Mouse (Mus musculus): ENCODE measurements around the gene Sirt6. TPM values are rescaled to one million over a fixed set of nuclear protein-coding genes. Genes with fewer than 3 reads are reported as not detected.

Sirt6 gene
- total and polyA plus RNA-seq, 3 experiments: 6.0 to 136 (median 61.0) TPM

GRCm38 (mm10) chr10:81575695-81576094, 51.9 kb downstream of the Sirt6 start:
- DNase-seq (ENCODE audit: low spot score): no peak
- peaks cover 87% of the 10 kb centered on the region for H3K27me3 ChIP-seq (ENCODE audit: insufficient read depth, low read length)
- TF ChIP-seq TAL1 (conservative IDR thresholded peaks at IDR 0.05; ENCODE audit: low read depth, low read length): no peak

GRCm38 (mm10) chr10:81575208-81575631, 52.4 kb downstream of the Sirt6 start:
- no peaks in the 10 kb centered on the region for H3K9me3 ChIP-seq (replicated peaks)
- H3K27me3 ChIP-seq (ENCODE audit: insufficient read depth, low read length): peaks cover 82% of the 10 kb centered on the region
- H3K4me3 ChIP-seq (ENCODE audit: low read depth, low read length): peak overlapping the region; percentile 67; the same call in 1 of the 2 replicates
- ATAC-seq (ENCODE audit: extremely low read depth, insufficient number of reproducible peaks, low FRiP score, poor library complexity, severe bottlenecking): no peak
- TF ChIP-seq GATA1 (IDR thresholded peaks at IDR 0.05; ENCODE audit: borderline replicate concordance, low read length) (no peak), POLR2AphosphoS5 (IDR thresholded peaks at IDR 0.05; ENCODE audit: insufficient replicate concordance, low read depth, low read length) (no peak), CTCF (IDR thresholded peaks at IDR 0.05; ENCODE audit: low read depth, low read length) (no peak), TAL1 (conservative IDR thresholded peaks at IDR 0.05; ENCODE audit: low read depth, low read length) (no peak), GATA2 (IDR thresholded peaks at IDR 0.05; ENCODE audit: borderline replicate concordance, low read depth, low read length) (no peak)
- DNase-seq (ENCODE audit: low spot score): peak; percentile 37
- H3K4me1 ChIP-seq (ENCODE audit: insufficient read depth, low read depth, low read length): peaks cover 59% of the 10 kb centered on the region
- H3K36me3 ChIP-seq (replicated peaks): no peaks in the 10 kb centered on the region

More at GRCm38 (mm10) chr10:81575695-81576094, 51.9 kb downstream of the Sirt6 start:
- Histone ChIP-seq H3K36me3 (replicated peaks) (no peaks in the 10 kb centered on the region), H3K4me3 (ENCODE audit: low read depth, low read length) (peak overlapping the region; percentile 67; the same call in 1 of the 2 replicates), H3K9me3 (replicated peaks) (no peaks in the 10 kb centered on the region), H3K4me1 (ENCODE audit: insufficient read depth, low read depth, low read length) (peaks cover 54% of the 10 kb centered on the region)
- ATAC-seq (ENCODE audit: extremely low read depth, insufficient number of reproducible peaks, low FRiP score, poor library complexity, severe bottlenecking): no peak

DNA sequence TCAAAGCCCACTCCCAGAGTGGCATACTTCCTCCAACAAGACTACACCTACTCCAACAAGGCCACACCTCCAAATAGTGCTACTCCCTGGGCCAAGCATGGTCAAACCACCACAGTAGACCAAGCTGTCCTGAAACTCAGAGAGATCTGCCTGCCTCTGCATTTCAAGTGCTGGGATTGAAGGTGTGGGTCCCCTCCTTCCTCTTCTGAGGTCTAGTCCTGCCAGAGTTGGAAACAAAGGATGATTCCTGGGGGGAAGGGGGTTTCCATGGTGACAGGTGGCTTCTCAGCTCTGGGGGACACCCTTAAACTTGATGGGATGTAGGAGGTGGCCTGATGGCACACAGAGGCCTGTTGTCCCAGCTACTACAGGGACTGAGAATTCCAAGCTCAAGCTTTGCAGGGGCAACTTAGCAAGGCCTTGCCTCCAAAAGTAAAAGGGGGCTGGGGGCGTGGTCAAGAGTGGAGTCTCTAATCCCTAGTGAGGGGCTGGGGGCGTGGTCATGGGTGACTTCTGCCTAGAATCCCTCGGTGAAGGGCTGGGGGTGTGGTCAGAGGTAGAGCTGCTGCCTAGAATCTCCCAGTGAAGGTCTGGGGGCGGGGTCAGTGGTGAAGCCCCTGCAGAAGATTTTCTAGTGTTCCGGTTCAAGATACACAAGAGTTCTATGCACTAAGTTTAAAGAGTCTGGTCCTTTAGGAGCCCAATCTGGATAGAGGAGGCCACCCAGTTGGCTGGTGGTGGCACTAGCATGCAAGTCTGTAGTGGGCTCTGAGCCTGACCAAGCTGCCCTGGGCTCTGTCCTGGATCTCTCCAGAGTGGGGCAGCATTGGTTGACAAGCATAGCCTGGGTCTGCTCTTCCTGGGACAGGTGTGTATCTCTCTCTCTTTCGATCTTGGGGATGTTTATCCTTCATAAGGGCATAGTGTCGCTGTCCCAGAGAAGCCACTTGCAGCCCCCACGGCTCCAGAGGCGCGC, 53.2 kb downstream of the Sirt6 start, which contains the start of gene Tle2:
Tle2 (plus strand) TSS at position 481 of the 976 bp plus-strand sequence.
- TF ChIP-seq GATA1 (IDR thresholded peaks at IDR 0.05; ENCODE audit: borderline replicate concordance, low read length) (no peak), POLR2AphosphoS5 (IDR thresholded peaks at IDR 0.05; ENCODE audit: insufficient replicate concordance, low read depth, low read length) (no peak), GATA2 (IDR thresholded peaks at IDR 0.05; ENCODE audit: borderline replicate concordance, low read depth, low read length) (no peak), TAL1 (conservative IDR thresholded peaks at IDR 0.05; ENCODE audit: low read depth, low read length) (no peak), CTCF (IDR thresholded peaks at IDR 0.05; ENCODE audit: low read depth, low read length) (no peak)
- H3K27me3 ChIP-seq (ENCODE audit: insufficient read depth, low read length): peaks cover 78% of the 10 kb centered on the region
- DNase-seq (ENCODE audit: low spot score) (no peak), ATAC-seq (ENCODE audit: extremely low read depth, insufficient number of reproducible peaks, low FRiP score, poor library complexity, severe bottlenecking) (no peak)
- H3K4me3 ChIP-seq (ENCODE audit: low read depth, low read length): peak within 1 kb of the TSS; percentile 67; the same call in 1 of the 2 replicates
- no peaks in the 10 kb centered on the region for H3K36me3 ChIP-seq (replicated peaks)
- H3K9me3 ChIP-seq (replicated peaks): no peaks in the 10 kb centered on the region
- H3K4me1 ChIP-seq (ENCODE audit: insufficient read depth, low read depth, low read length): peaks cover 67% of the 10 kb centered on the region

GRCm38 (mm10) chr10:81572975-81573374, 54.6 kb downstream of the Sirt6 start:
- ATAC-seq (ENCODE audit: extremely low read depth, insufficient number of reproducible peaks, low FRiP score, poor library complexity, severe bottlenecking) (no peak), DNase-seq (ENCODE audit: low spot score) (no peak)
- Histone ChIP-seq H3K36me3 (replicated peaks) (no peaks in the 10 kb centered on the region), H3K4me3 (ENCODE audit: low read depth, low read length) (no peak overlapping the region), H3K9me3 (replicated peaks) (no peaks in the 10 kb centered on the region), H3K4me1 (ENCODE audit: insufficient read depth, low read depth, low read length) (peaks cover 81% of the 10 kb centered on the region), H3K27me3 (ENCODE audit: insufficient read depth, low read length) (peaks cover 64% of the 10 kb centered on the region)
- TF ChIP-seq TAL1 (conservative IDR thresholded peaks at IDR 0.05; ENCODE audit: low read depth, low read length) (no peak), POLR2AphosphoS5 (IDR thresholded peaks at IDR 0.05; ENCODE audit: insufficient replicate concordance, low read depth, low read length) (no peak), GATA1 (IDR thresholded peaks at IDR 0.05; ENCODE audit: borderline replicate concordance, low read length) (no peak), GATA2 (IDR thresholded peaks at IDR 0.05; ENCODE audit: borderline replicate concordance, low read depth, low read length) (no peak), CTCF (IDR thresholded peaks at IDR 0.05; ENCODE audit: low read depth, low read length) (no peak)

DNA sequence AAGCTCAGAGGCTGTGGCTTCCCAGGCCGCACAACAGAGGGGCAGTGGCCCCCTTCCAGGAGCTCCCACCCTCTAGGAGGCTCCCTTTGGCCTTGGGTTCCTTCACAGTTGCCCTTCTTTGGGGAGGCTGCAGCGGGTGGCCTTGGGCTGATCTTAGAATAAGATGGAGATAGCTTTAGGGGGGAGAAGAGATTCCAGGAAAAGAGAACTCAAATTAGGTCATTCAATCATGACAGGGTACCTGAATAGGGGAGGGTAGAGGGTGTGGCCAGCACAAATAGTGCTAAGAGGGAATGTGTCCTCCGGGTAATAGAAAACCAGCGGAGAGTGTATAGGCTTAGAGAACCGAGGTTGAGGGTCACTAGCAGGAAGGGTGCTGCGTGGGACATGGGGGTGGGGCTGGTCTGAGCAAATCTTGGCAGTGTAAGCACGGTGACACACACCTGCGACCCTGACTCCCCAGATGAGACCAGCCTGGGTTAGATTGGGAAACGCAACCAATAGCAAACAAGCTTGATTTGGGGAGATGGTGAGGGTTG, 55.4 kb downstream of the Sirt6 start:
- no peak for TF ChIP-seq CTCF (IDR thresholded peaks at IDR 0.05; ENCODE audit: low read depth, low read length)
- no peak for TF ChIP-seq TAL1 (conservative IDR thresholded peaks at IDR 0.05; ENCODE audit: low read depth, low read length)
- TF ChIP-seq GATA1 (IDR thresholded peaks at IDR 0.05; ENCODE audit: borderline replicate concordance, low read length): no peak
- no peak for TF ChIP-seq GATA2 (IDR thresholded peaks at IDR 0.05; ENCODE audit: borderline replicate concordance, low read depth, low read length)
- TF ChIP-seq POLR2AphosphoS5 (IDR thresholded peaks at IDR 0.05; ENCODE audit: insufficient replicate concordance, low read depth, low read length): no peak
- peaks cover 6% of the 10 kb centered on the region for H3K36me3 ChIP-seq (replicated peaks)
- H3K9me3 ChIP-seq (replicated peaks): no peaks in the 10 kb centered on the region
- peaks cover 85% of the 10 kb centered on the region for H3K4me1 ChIP-seq (ENCODE audit: insufficient read depth, low read depth, low read length)
- DNase-seq (ENCODE audit: low spot score): no peak
- ATAC-seq (ENCODE audit: extremely low read depth, insufficient number of reproducible peaks, low FRiP score, poor library complexity, severe bottlenecking): no peak
- H3K4me3 ChIP-seq (ENCODE audit: low read depth, low read length): peak overlapping the region; percentile 72; the same call in 1 of the 2 replicates
- peaks cover 57% of the 10 kb centered on the region for H3K27me3 ChIP-seq (ENCODE audit: insufficient read depth, low read length)

Other genes with a start within 250 kb of the Sirt6 start
Only the 20 nearest of the 21 such genes appear.
- gene Dohh, start 243.4 kb downstream of the Sirt6 start, total RNA-seq (2014; fragmentation: Nextera tagmentation): 9.6 and 11.9 TPM in 2 replicates
- gene Dohh, start 243.4 kb downstream of the Sirt6 start, total RNA-seq (2017): 60.4 and 69.7 TPM in 2 replicates
- gene Dohh, start 243.4 kb downstream of the Sirt6 start, polyA plus RNA-seq (2012): 186 and 220 TPM in 2 replicates
- 1.1 TPM in 1 of 2 replicates, not detected in the other for gene Gm48551, start 243.3 kb downstream of the Sirt6 start, total RNA-seq (2014; fragmentation: Nextera tagmentation)
- gene Gm48551, start 243.3 kb downstream of the Sirt6 start, total RNA-seq (2017): 2.6 and 4.1 TPM in 2 replicates
- gene Gm48551, start 243.3 kb downstream of the Sirt6 start, polyA plus RNA-seq (2012): 0.72 and 1.3 TPM in 2 replicates
- 1.2 and 3.1 TPM in 2 replicates for gene Gm48552, start 238.8 kb downstream of the Sirt6 start, total RNA-seq (2014; fragmentation: Nextera tagmentation)
- gene Gm48552, start 238.8 kb downstream of the Sirt6 start, total RNA-seq (2017): 0.38 and 0.93 TPM in 2 replicates
- 7.2 and 7.4 TPM in 2 replicates for gene Gm48552, start 238.8 kb downstream of the Sirt6 start, polyA plus RNA-seq (2012)
- gene Smim24, start 234.7 kb downstream of the Sirt6 start, total RNA-seq (2014; fragmentation: Nextera tagmentation): 6.5 and 13.8 TPM in 2 replicates
- 1.9 and 3.5 TPM in 2 replicates for gene Smim24, start 234.7 kb downstream of the Sirt6 start, total RNA-seq (2017)
- 1.6 and 1.8 TPM in 2 replicates for gene Smim24, start 234.7 kb downstream of the Sirt6 start, polyA plus RNA-seq (2012)
- gene Nfic, start 172.2 kb downstream of the Sirt6 start, total RNA-seq (2014; fragmentation: Nextera tagmentation): 6.9 and 9.5 TPM in 2 replicates
- 0.52 and 0.66 TPM in 2 replicates for gene Nfic, start 172.2 kb downstream of the Sirt6 start, total RNA-seq (2017)
- 16.1 and 19.3 TPM in 2 replicates for gene Nfic, start 172.2 kb downstream of the Sirt6 start, polyA plus RNA-seq (2012)
- gene Celf5, start 145.1 kb downstream of the Sirt6 start, total RNA-seq (2014; fragmentation: Nextera tagmentation): not detected in 2 replicates
- gene Celf5, start 145.1 kb downstream of the Sirt6 start, total RNA-seq (2017): 0.05 and 0.06 TPM in 2 replicates
- gene Celf5, start 145.1 kb downstream of the Sirt6 start, polyA plus RNA-seq (2012): 0.05 and 0.09 TPM in 2 replicates
- gene Ncln, start 131.4 kb downstream of the Sirt6 start, total RNA-seq (2014; fragmentation: Nextera tagmentation): 58.2 and 72.3 TPM in 2 replicates
- 35.5 and 50.1 TPM in 2 replicates for gene Ncln, start 131.4 kb downstream of the Sirt6 start, total RNA-seq (2017)
- gene Ncln, start 131.4 kb downstream of the Sirt6 start, polyA plus RNA-seq (2012): 154 and 179 TPM in 2 replicates
- not detected in 2 replicates for gene S1pr4, start 127.7 kb downstream of the Sirt6 start, total RNA-seq (2014; fragmentation: Nextera tagmentation)
- gene S1pr4, start 127.7 kb downstream of the Sirt6 start, total RNA-seq (2017): 1.6 and 1.9 TPM in 2 replicates
- 0.75 and 1.00 TPM in 2 replicates for gene S1pr4, start 127.7 kb downstream of the Sirt6 start, polyA plus RNA-seq (2012)
- 20.9 and 22.5 TPM in 2 replicates for gene Gna15, start 103.6 kb downstream of the Sirt6 start, total RNA-seq (2014; fragmentation: Nextera tagmentation)
- 20.1 and 21.5 TPM in 2 replicates for gene Gna15, start 103.6 kb downstream of the Sirt6 start, total RNA-seq (2017)
- 16.5 TPM in 2 replicates for gene Gna15, start 103.6 kb downstream of the Sirt6 start, polyA plus RNA-seq (2012)
- gene Gna11, start 82.6 kb downstream of the Sirt6 start, total RNA-seq (2014; fragmentation: Nextera tagmentation): 6.4 and 6.5 TPM in 2 replicates
- 8.4 and 9.7 TPM in 2 replicates for gene Gna11, start 82.6 kb downstream of the Sirt6 start, total RNA-seq (2017)
- gene Gna11, start 82.6 kb downstream of the Sirt6 start, polyA plus RNA-seq (2012): 13.0 and 14.0 TPM in 2 replicates
- 396 and 400 TPM in 2 replicates for gene Aes, start 68.3 kb downstream of the Sirt6 start, total RNA-seq (2014; fragmentation: Nextera tagmentation)
- 182 and 238 TPM in 2 replicates for gene Aes, start 68.3 kb downstream of the Sirt6 start, total RNA-seq (2017)
- gene Aes, start 68.3 kb downstream of the Sirt6 start, polyA plus RNA-seq (2012): 1,535 and 1,925 TPM in 2 replicates
- 0.45 and 1.8 TPM in 2 replicates for gene Tle2, start 53.2 kb downstream of the Sirt6 start, total RNA-seq (2014; fragmentation: Nextera tagmentation)
- 1.5 and 2.5 TPM in 2 replicates for gene Tle2, start 53.2 kb downstream of the Sirt6 start, total RNA-seq (2017)
- 3.3 and 3.6 TPM in 2 replicates for gene Tle2, start 53.2 kb downstream of the Sirt6 start, polyA plus RNA-seq (2012)
- 42.7 and 44.3 TPM in 2 replicates for gene Tle6, start 26.7 kb downstream of the Sirt6 start, total RNA-seq (2014; fragmentation: Nextera tagmentation)
- 17.5 and 21.5 TPM in 2 replicates for gene Tle6, start 26.7 kb downstream of the Sirt6 start, total RNA-seq (2017)
- 28.8 and 49.5 TPM in 2 replicates for gene Tle6, start 26.7 kb downstream of the Sirt6 start, polyA plus RNA-seq (2012)
- 6.7 and 6.8 TPM in 2 replicates for gene BC025920, start 21.5 kb downstream of the Sirt6 start, total RNA-seq (2014; fragmentation: Nextera tagmentation)
- 3.3 and 4.3 TPM in 2 replicates for gene BC025920, start 21.5 kb downstream of the Sirt6 start, total RNA-seq (2017)
- 0.40 and 0.50 TPM in 2 replicates for gene BC025920, start 21.5 kb downstream of the Sirt6 start, polyA plus RNA-seq (2012)
- gene Ankrd24, start 743 bp upstream of the Sirt6 start, total RNA-seq (2014; fragmentation: Nextera tagmentation): 13.8 and 16.3 TPM in 2 replicates
- gene Ankrd24, start 743 bp upstream of the Sirt6 start, total RNA-seq (2017): 13.4 and 14.3 TPM in 2 replicates
- gene Ankrd24, start 743 bp upstream of the Sirt6 start, polyA plus RNA-seq (2012): 9.8 and 12.7 TPM in 2 replicates
- 11.1 and 11.8 TPM in 2 replicates for gene Gm10778, start 21.3 kb upstream of the Sirt6 start, total RNA-seq (2014; fragmentation: Nextera tagmentation)
- gene Gm10778, start 21.3 kb upstream of the Sirt6 start, total RNA-seq (2017): 6.0 and 7.9 TPM in 2 replicates
- 0.10 and 0.34 TPM in 2 replicates for gene Gm10778, start 21.3 kb upstream of the Sirt6 start, polyA plus RNA-seq (2012)
- 16.3 and 17.2 TPM in 2 replicates for gene Zfp433, start 77.0 kb upstream of the Sirt6 start, total RNA-seq (2014; fragmentation: Nextera tagmentation)
- 15.8 and 16.4 TPM in 2 replicates for gene Zfp433, start 77.0 kb upstream of the Sirt6 start, total RNA-seq (2017)
- gene Zfp433, start 77.0 kb upstream of the Sirt6 start, polyA plus RNA-seq (2012): 0.31 and 0.87 TPM in 2 replicates
- 4.8 and 11.8 TPM in 2 replicates for gene Gm3055, start 143.4 kb upstream of the Sirt6 start, total RNA-seq (2014; fragmentation: Nextera tagmentation)
- 5.5 and 7.1 TPM in 2 replicates for gene Gm3055, start 143.4 kb upstream of the Sirt6 start, total RNA-seq (2017)
- not detected in 2 replicates for gene Gm3055, start 143.4 kb upstream of the Sirt6 start, polyA plus RNA-seq (2012)
- gene Gm4767, start 184.4 kb upstream of the Sirt6 start, total RNA-seq (2014; fragmentation: Nextera tagmentation): 5.8 and 7.0 TPM in 2 replicates
- gene Gm4767, start 184.4 kb upstream of the Sirt6 start, total RNA-seq (2017): 1.5 and 2.0 TPM in 2 replicates
- gene Gm4767, start 184.4 kb upstream of the Sirt6 start, polyA plus RNA-seq (2012): not detected in 2 replicates
- not detected in 2 replicates for gene Gm32687, start 236.1 kb upstream of the Sirt6 start, total RNA-seq (2014; fragmentation: Nextera tagmentation)
- 0.11 TPM in 1 of 2 replicates, not detected in the other for gene Gm32687, start 236.1 kb upstream of the Sirt6 start, total RNA-seq (2017)
- not detected in 2 replicates for gene Gm32687, start 236.1 kb upstream of the Sirt6 start, polyA plus RNA-seq (2012)

Measured in G1E (cell line).